Mouse (Mus musculus): Measurements from ENCODE around the gene Trip4. TPM values are rescaled to one million over a fixed set of nuclear protein-coding genes. Genes with fewer than 3 reads are reported as not detected.

Gene Trip4
- total RNA-seq, 2 experiments from 2014 or later, result 34.3 to 36.6 TPM

GRCm38 (mm10) chr9:65833640-65834039, 75.0 kb downstream of the Trip4 start:
- intact Hi-C loops (cut with DNase I), result loop anchor here (5.0 kb wide), 1 partner anchor 156 kb away; no protein-coding TSS in a partner anchor
- no peak overlapping the region for H3K4me3 ChIP-seq
- H3K27ac ChIP-seq, result no peak overlapping the region
- TF ChIP-seq CTCF (IDR thresholded peaks at IDR 0.05), result no peak
- DNase-seq (ENCODE audit: extremely low spot score in 1 of 2, low spot score in 2 of 2), result no peak

- no peak for DNase-seq (ENCODE audit: extremely low spot score in 1 of 2, low spot score in 2 of 2)
- intact Hi-C loops (cut with DNase I), result loop anchor here (5.0 kb wide), 1 partner anchor 156 kb away; no protein-coding TSS in a partner anchor
- TF ChIP-seq CTCF (IDR thresholded peaks at IDR 0.05), result no peak
- Histone ChIP-seq H3K4me3 (no peak overlapping the region), H3K27ac (no peak overlapping the region)
These were observed 75.4 kb downstream of the Trip4 start for GRCm38 (mm10) chr9:65833230-65833629.

GRCm38 (mm10) chr9:65832041-65832440, 76.6 kb downstream of the Trip4 start:
- no peak for TF ChIP-seq CTCF (IDR thresholded peaks at IDR 0.05)
- H3K4me3 ChIP-seq, result no peak overlapping the region
- no peak overlapping the region for H3K27ac ChIP-seq
- DNase-seq (ENCODE audit: extremely low spot score in 1 of 2, low spot score in 2 of 2), result no peak
- intact Hi-C loops (cut with DNase I), result loop anchor here (5.0 kb wide), 1 partner anchor 155 kb away; no protein-coding TSS in a partner anchor

- TF ChIP-seq CTCF (IDR thresholded peaks at IDR 0.05), result no peak
- intact Hi-C loops (cut with DNase I), result loop anchor here (5.0 kb wide), 1 partner anchor 154 kb away; no protein-coding TSS in a partner anchor
- DNase-seq (ENCODE audit: extremely low spot score in 1 of 2, low spot score in 2 of 2), result no peak
- Histone ChIP-seq H3K4me3 (no peak overlapping the region), H3K27ac (no peak overlapping the region)
These were observed 77.4 kb downstream of the Trip4 start for GRCm38 (mm10) chr9:65831164-65831563.

GRCm38 (mm10) chr9:65830255-65830654, 78.3 kb downstream of the Trip4 start:
- H3K4me3 ChIP-seq, result no peak overlapping the region
- intact Hi-C loops (cut with DNase I), result loop anchor here (5.0 kb wide), 1 partner anchor 153 kb away; no protein-coding TSS in a partner anchor
- no peak overlapping the region for H3K27ac ChIP-seq
- DNase-seq (ENCODE audit: extremely low spot score in 1 of 2, low spot score in 2 of 2), result peak in 1 of 2 experiments; percentile 30
- TF ChIP-seq CTCF (IDR thresholded peaks at IDR 0.05), result peak; percentile 18; the same call in 1 of the 2 replicates

- peak; percentile 25 for TF ChIP-seq CTCF (IDR thresholded peaks at IDR 0.05)
- intact Hi-C loops (cut with DNase I), result loop anchor here (5.0 kb wide), 2 partner anchors 37 to 132 kb away; no protein-coding TSS in a partner anchor
- no peak for DNase-seq (ENCODE audit: extremely low spot score in 1 of 2, low spot score in 2 of 2)
- Histone ChIP-seq H3K4me3 (no peak overlapping the region), H3K27ac (no peak overlapping the region)
These were observed 79.2 kb downstream of the Trip4 start for GRCm38 (mm10) chr9:65829410-65829809.

- Histone ChIP-seq H3K27ac (no peak overlapping the region), H3K4me3 (no peak overlapping the region)
- no peak for TF ChIP-seq CTCF (IDR thresholded peaks at IDR 0.05)
- DNase-seq (ENCODE audit: extremely low spot score in 1 of 2, low spot score in 2 of 2), result no peak
- intact Hi-C loops (cut with DNase I), result loop anchor here (5.0 kb wide), 2 partner anchors 36 to 131 kb away; no protein-coding TSS in a partner anchor
These were observed 80.1 kb downstream of the Trip4 start for GRCm38 (mm10) chr9:65828511-65828910.

GRCm38 (mm10) chr9:65828016-65828403, 80.6 kb downstream of the Trip4 start:
- Histone ChIP-seq H3K4me3 (peak overlapping the region; percentile 92), H3K27ac (peak overlapping the region; percentile 53; the same call in 1 of the 2 replicates)
- DNase-seq (ENCODE audit: extremely low spot score in 1 of 2, low spot score in 2 of 2), result no peak
- TF ChIP-seq CTCF (IDR thresholded peaks at IDR 0.05), result no peak
- intact Hi-C loops (cut with DNase I), result loop anchor here (5.0 kb wide), 2 partner anchors 36 to 131 kb away; no protein-coding TSS in a partner anchor

- Histone ChIP-seq H3K4me3 (peak within 1 kb of the TSS; percentile 92), H3K27ac (peak within 1 kb of the TSS; percentile 89)
- no peak for TF ChIP-seq CTCF (IDR thresholded peaks at IDR 0.05)
- DNase-seq (ENCODE audit: extremely low spot score in 1 of 2, low spot score in 2 of 2), result peak; percentile 94 to 97
- intact Hi-C loops (cut with DNase I), result loop anchor here (5.0 kb wide), 2 partner anchors 35 to 130 kb away; no protein-coding TSS in a partner anchor
These were observed 81.1 kb downstream of the Trip4 start, which contains the start of gene Zfp609 for GRCm38 (mm10) chr9:65827344-65828015. TSS of gene Zfp609 (minus strand) at chr9:65827564.

- TF ChIP-seq CTCF (IDR thresholded peaks at IDR 0.05), result no peak; the same call in 1 of the 2 replicates
- H3K27ac ChIP-seq, result peak overlapping the region; percentile 89
- intact Hi-C loops (cut with DNase I), result loop anchor here (5.0 kb wide), 2 partner anchors 34 to 129 kb away; no protein-coding TSS in a partner anchor
- peak overlapping the region; percentile 92 for H3K4me3 ChIP-seq
- peak; percentile 23 to 30 for DNase-seq (ENCODE audit: extremely low spot score in 1 of 2, low spot score in 2 of 2)
These were observed 81.8 kb downstream of the Trip4 start for GRCm38 (mm10) chr9:65826588-65827343.

- no peak for DNase-seq (ENCODE audit: extremely low spot score in 1 of 2, low spot score in 2 of 2)
- H3K27ac ChIP-seq, result peak overlapping the region; percentile 89
- intact Hi-C loops (cut with DNase I), result loop anchor here (5.0 kb wide), 2 partner anchors 34 to 129 kb away; no protein-coding TSS in a partner anchor
- TF ChIP-seq CTCF (IDR thresholded peaks at IDR 0.05), result no peak
- H3K4me3 ChIP-seq, result peak overlapping the region; percentile 92
These were observed 82.4 kb downstream of the Trip4 start for GRCm38 (mm10) chr9:65826226-65826587.

Measured in left cerebral cortex, adult 2 months (tissue).